Mouse (Mus musculus) hindlimb bud, embryonic 11.5 days (tissue): ENCODE measurements around the gene Odf3l1.
"Not testable (repeated sequence)": the region's sequence is repeated elsewhere in the genome, so short reads cannot be mapped to it uniquely, and the experiment has no call there.

Experiments used
- DNase-seq: peaks from one replicate; pipeline ENCODE4 v3.0.0-alpha.2; 2012; ENCODE audit warnings: low read depth, low spot score; ENCODE audit errors: extremely low spot score

Gene Odf3l1

DNA sequence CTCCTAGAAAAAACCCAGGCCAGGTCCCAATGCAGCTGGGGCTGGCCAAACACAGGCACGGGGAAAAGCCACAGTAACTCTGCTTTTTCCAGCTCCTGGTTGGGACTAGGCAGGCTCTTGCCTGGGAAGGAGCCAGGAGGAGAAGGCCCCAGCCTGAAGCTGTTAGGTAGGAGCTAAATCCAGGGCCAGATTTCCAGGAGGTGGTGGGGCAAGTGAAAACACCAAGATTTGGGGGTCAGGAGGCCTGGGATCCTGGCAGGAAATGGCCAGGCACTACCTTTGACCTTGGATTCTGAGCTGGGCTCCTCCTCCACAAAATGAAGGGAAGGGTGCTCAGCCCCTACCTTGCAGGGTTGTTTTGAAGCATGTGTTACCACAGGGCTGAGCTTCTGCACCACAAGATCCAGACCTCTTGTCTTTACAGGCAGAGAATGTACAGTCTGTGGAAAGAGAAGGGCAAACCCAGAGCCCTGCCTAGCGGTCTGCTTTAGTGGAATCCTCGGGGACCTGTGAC is at the start of gene Odf3l1:
Gene Odf3l1 (minus strand): TSS at position 464 of the 514 bp plus-strand sequence.
- no peak for DNase-seq

DNA sequence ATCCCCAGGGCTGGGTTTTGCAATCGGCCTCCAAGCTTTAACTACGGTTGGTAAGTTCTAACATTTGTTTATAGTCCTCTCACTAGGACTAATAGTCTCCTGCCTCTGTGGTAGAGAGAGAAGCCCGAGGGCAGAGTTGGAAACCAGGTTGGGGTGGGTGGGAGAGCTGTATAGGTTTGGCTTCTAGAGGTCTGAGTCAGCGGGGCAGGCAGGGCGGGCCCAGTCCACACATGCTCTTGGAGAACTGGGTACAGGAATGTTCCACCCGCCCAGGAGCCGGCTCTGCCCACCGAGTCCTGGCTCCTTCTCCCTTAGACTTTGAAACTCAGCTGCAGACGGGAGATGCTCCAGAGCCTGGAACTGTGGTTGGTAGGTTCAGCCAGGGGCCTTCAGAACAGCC is 49.5 kb upstream of the Odf3l1 start:
- DNase-seq, result no peak

DNA sequence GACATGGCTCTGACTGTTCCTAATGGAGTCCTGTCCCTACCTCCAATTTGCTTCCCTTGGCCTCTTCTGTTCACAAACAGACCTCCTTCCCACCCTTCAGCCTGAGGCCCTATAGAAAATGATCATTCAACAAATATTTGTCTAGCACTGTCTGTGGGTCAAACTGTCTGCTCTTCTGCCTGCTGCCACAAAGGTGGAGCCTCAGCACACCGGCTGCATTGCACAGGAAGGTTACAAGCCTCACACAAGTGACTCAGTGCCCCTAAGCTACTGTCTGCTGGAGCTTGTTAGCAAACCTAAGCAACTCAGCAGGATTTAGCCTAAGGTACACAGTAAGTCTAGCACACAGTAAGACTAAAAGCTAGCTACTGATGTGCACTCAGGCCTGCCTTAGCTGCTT is 46.5 kb upstream of the Odf3l1 start:
- DNase-seq, result no peak

DNA sequence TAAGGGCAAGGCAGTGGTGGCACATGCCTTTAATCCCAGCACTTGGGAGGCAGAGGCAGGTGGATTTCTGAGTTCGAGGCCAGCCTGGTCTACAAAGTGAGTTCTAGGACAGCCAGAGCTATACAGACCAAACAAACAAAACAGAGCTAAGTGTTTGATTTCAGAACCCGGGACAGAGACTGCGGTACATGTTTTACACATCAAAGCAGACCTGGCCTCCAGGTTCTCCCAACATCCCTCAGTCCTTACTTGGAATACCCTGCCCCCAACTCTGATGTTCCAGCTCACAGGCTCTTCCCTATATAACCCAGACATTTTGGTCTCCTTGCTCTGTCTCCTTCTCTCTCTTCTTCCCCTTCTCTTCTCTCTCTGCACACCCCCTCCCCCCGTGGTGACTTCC is 45.5 kb upstream of the Odf3l1 start:
- DNase-seq, result not testable (repeated sequence)

DNA sequence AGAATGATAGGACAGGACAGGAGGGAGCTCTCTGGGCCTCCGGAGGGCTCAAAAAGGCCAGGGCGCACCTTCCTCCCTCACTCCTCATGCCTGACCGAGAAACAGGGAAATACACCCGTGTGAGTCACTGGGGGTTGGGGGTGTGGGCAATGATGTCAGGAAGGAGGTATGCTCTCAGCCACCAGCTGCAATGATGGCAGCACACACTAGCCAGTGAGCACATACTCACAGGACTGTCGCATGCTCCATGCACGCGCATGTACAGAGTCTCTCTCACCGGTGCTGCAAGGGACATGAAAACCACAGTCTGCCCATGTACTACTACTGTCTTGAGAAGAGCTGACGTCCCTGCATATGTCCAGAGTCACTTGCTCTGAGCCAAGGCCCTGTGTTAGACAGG is 43.1 kb upstream of the Odf3l1 start:
- no peak for DNase-seq

DNA sequence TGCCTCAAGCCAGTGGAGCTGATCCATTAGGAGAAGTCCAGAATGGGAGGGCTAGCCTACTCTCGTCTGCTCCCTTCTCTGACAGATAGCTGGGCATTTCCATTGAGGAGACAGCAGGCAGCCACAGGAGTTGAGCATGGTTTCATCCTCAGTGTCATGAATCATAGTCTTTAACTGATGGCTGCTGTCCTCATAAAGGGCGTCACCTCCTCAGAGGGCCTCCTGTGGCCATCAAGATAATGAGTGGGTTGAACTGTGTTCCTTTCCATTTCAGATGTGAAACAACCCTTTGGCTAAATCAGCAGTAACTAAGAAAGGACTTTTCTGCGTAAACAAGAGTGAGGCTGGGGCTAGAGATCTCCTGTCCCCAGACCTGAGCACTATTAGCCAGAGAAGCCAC is 39.2 kb upstream of the Odf3l1 start:
- DNase-seq, result no peak

DNA sequence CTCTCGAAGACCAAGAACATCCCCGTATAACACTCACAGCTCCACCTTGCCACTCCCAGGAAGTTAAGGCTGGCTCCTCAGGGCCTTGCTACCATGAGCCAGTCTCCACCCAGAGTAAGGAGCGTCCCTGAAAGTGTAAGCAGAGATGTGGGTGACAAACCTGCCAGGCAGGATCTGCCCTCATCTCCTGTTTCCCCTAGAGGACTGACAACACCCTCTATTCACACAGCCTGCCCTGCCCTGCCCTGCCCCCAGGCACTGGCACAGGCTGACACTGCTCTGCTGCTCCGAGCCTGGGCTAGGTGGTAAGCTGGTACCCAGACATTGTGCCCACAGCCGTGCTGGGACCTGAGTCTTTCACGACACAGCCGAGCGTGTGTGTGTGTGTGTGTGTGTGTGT is 36.7 kb upstream of the Odf3l1 start:
- no peak for DNase-seq

DNA sequence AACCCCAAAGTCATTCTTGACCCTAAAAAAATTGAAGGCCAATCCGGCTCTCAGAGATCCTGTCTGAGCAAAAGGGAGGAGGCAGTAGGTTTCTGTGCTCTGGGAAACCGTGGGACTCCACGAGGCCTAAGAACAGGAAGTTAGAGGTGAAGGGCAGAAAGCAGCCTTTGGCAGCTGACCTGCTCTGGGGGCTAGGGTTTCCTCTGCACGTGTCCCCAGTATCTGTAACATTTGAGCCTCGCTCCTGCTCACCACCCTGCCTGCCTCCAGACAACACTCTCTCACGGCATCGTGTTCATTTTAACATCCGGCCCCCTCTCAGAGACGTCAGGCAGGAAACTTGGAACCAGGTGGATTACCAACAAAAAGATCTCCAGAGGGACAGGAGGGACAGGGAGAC is 36.1 kb upstream of the Odf3l1 start:
- no peak for DNase-seq

DNA sequence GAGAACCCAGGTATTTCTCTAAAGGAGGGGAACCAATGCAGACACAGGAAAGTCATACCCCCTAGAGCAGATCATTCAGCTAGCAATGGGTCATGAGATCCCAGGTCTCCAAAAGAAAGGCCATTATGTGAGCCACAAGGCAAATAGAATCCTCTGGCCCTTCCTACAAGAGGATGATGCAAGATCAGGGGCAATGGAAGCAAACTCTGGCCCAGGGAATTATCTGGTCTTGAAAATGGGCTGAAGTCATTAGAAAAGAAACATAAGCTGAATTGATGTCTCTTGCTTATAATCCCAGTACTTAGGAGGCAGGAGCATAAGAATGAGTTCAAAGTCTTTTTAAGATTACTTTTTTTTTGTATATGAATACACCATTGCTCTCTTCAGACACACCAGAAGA is 35.6 kb upstream of the Odf3l1 start:
- no peak for DNase-seq

DNA sequence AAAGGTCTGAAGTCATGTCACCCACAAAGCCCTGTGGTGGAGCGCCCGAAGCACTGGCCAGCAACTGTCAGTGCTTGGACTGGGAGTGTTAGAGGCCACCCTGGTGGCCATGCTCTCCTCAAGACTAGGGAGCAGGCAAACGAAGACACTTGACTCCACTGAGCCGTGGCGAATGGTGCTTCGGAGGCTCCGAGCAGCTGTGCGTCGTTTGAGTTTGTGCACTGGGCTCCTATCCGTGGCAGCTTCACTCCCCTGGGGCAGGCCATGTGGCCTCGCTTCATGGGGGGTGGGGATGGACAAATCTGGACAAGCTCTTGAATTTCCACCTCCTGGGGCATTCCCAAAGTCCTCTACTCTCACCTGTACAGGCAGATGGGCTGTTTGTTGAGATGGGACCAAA is 34.9 kb upstream of the Odf3l1 start:
- DNase-seq, result no peak

DNA sequence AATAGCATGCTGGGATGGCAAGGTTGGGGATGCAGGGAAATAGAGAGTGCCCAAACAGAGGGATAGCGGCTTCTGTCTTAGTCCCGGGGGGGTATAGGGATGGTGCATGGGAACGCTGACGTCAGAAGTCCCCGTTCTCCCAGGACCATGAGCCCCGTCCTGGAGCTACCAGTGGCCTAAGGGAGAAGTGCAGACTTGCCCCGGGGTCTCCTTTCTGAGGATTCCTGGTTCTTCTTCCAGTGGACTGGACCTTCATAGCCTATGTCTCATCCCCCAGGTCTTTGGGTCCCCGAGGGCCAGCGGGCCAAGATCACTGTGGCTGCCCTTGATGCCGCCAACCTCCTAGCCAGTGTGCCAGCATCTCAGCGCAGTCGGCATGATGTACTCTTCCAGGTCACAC is 32.3 kb upstream of the Odf3l1 start:
- DNase-seq, result no peak

DNA sequence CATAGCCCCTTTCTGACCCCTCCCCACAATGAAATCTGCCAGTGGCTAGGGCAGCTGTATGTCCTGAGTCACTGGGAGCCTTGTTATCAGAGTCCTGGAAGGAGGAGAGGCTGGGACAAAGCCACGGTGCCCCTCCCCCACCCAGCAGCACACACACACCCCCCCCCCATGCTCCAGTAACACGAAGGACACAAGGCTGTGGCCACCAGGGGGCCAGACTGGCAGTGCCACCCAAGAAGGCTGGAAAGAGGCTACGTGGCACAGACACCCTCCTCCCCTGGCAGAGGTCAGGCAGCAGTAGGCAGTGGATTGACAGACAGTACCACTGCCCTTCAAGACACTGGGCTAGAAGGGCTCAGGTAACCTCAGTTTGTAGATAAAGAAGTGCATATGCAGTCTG is 29.5 kb upstream of the Odf3l1 start:
- no peak for DNase-seq

DNA sequence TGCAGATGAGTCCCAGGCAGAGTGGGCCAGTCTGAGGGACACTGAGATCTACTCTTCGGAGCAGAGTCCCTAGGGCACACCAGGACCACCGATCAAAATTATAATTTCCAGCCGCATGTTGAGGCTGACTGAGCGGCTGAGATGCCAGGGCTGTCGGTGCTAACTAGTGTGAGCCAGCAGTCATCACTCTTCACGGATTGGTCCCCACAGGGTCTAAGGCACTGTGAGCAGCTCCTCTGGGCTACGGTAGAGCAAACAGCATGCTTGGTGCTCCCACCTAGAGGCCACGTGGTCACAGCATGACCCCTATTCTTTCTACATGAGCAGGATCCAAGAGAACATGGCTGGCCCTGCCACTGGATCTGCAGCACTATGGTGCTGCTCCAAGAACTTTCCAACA is 28.8 kb upstream of the Odf3l1 start:
- DNase-seq, result no peak

DNA sequence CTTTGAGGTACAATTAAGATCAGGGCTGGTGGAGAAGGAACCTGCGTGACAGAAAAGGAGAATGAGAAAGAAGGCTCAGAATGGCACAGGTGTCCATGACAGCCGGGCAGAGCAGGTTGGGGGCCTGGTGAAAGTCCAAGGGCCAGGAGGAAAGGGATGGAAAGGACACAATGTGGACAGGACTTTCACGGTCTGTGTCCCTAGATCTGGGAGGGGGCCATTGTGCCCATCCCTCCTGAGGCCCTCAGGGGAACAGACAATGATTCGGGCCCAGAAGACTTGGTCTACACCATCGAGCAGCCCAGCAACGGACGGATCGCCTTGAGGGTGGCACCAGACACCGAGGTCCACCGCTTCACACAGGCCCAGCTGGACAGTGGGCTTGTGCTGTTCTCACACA is 27.6 kb upstream of the Odf3l1 start:
- DNase-seq, result no peak

DNA sequence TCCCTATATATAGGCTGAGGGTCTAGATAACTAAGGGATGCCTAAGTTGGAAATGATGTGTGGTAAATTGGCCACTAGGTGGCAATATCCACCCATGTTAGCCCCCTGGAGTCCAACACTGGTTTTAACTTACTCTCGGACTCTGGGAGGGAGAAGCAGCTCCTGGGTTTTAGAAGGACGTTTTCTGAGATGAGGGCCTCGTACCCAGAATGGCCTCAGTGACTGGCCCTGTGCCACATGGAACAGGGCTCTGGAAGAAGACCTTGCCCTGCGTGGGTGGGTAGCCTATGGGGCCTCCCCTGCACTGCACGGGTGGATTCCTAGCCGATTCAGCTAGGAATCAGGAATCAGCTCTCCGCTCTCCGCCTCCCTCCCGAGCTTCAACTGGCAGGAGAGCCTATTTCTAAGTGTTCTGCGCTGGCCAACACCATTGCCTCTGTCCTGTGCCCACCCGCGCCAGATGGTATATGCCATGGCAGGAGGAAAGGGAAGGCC is 27.1 kb upstream of the Odf3l1 start:
- DNase-seq, result peak; percentile 81

DNA sequence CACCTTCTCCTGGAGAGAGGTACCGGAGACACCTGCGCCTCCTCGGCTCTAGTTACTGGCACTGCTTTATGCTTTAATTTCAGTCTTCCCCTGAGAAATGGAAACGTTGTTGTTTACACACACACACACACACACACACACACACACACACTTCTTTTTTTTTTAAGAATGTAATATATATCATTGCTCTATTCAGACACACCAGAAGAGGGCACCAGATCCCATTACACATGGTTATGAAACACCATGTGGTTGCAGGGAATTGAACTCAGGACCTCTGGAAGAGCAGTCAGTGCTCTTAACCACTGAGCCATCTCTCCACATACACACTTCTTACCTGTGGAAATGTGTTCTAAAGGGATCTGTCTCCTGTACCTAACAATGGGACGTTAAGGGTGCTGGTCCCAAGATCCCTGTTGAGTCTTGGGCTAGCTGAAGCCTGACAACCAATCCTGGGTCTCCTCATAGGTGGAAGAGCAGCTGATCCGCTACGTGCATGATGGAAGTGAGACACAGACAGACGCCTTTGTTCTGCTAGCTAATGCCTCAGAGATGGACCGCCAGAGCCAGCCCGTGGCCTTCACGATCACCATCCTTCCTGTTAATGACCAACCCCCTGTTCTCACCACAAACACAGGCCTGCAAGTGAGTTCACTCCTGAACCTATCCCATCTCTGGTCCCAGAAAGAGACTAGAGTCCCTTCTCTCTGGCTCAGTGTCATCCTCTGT is 26.2 kb upstream of the Odf3l1 start:
- no peak for DNase-seq

DNA sequence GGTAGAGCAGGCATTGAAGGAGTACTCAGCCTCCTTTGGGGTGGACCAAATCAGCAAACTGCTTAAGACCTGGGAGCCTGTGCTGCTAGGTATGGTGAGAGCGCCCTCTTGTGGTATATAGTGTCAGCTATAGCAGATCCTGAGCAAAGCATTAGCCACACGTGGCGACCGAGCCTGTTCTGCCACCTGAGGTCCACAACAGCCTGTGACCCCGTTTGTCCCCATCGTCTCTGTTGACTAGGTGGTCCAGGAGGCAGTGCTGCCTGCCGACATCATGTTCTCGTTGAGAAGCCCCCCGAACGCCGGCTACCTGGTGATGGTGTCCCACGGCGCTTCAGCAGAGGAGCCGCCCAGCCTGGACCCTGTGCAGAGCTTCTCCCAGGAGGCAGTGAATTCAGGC is 25.3 kb upstream of the Odf3l1 start:
- DNase-seq, result peak; percentile 82

DNA sequence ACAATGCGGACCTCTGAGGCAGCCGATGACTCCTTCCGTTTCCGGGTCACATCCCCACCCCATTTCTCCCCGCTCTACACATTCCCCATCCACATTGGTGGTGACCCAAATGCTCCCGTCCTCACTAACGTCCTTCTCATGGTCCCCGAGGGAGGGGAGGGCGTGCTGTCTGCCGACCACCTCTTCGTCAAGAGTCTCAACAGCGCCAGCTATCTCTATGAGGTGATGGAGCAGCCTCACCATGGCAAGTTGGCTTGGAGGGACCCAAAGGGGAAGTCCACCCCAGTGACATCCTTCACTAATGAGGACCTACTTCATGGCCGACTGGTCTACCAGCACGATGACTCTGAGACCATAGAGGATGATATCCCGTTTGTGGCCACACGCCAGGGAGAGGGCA is 23.1 kb upstream of the Odf3l1 start:
- DNase-seq, result no peak

DNA sequence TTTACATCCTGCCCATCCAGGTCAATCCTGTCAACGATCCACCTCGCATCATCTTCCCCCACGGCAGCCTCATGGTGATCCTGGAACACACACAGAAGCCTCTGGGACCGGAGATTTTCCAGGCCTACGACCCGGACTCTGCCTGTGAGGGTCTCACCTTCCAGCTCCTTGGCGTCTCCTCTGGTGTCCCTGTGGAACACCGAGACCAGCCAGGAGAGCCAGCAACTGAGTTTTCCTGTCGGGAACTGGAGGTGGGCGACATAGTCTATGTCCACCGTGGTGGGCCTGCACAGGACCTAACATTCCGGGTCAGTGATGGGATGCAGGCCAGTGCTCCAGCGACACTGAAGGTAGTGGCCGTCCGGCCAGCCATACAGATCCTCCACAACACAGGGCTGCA is 22.1 kb upstream of the Odf3l1 start:
- DNase-seq, result no peak

DNA sequence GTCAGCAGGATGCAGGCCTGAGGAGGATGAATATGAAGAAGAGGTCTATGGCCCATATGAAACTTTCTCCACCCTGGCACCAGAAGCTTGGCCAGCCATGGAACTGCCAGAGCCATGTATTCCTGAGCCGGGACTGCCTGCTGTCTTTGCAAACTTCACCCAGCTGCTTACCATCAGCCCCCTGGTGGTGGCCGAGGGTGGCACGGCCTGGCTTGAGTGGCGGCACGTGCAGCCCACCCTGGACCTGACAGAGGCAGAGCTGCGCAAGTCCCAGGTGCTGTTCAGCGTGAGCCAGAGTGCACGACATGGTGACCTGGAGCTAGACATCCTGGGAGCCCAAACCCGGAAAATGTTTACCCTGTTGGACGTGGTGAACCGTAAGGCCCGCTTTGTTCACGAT is 21.6 kb upstream of the Odf3l1 start:
- DNase-seq, result no peak

DNA sequence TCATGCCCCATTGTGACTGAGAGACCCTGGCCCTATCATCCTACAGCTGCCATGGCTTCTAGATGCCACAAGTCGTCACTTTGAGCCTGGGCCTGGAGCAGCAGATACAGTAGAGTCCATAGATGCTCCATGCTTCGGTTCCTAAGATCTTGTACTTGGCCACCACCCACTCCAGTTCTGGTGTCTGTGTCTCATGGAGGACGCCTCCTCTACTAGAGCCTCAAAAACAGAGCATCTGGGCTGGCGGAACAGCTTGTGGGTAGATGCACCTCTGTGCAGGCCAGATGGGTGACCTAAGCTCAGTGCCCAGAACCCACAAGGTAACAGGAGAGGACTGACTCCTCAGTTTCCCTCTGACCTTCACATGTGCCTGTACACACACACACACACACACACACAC is 19.8 kb upstream of the Odf3l1 start:
- DNase-seq, result no peak

DNA sequence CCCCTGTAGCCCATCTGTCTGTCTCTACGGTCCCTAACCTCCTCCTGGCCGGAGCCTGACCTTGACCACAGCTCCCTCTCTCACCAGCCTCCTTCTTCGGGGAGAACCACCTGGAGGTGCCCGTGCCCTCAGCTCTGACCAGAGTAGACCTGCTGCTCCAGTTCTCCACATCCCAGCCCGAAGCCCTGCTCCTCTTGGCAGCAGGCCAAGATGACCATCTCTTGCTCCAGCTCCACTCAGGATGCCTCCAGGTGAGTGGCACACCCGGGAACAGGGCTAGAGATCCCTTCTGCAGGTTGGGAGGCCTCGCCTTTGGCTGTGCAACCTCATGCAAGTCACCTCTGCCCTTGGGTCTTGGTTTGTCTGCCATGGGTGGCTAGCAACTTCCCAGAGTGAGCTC is 19.0 kb upstream of the Odf3l1 start:
- DNase-seq, result no peak

DNA sequence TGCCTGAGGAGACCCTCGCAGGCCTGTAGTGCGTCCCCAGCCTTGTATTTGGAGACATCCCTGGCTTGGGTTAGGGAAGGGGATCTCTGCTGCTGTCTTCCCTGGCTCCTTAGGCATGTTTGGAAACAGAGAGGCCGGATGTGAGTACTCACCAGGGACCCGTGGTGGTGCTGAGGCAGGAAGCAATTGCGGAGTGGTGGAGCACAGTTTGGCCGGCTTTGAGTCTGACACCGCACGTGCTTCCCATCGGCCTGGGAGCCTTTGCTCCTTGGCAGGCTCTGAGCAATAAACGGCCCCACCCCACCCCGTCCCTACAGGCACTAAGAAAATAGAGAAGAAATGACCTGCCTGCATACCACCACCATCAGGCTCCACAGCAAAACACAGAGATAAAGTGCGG is 18.3 kb upstream of the Odf3l1 start:
- no peak for DNase-seq
